Mouse (Mus musculus) hindbrain, embryonic 12.5 days (tissue): ENCODE measurements at regions not wholly inside any gene's neighbourhood (a gene's known extent, or its start where the extent isn't known, plus 50 kb on each side); places are given as distances from the start of the nearest gene placed in this dataset.

Experiments
- ATAC-seq: fragments of 200-750 bp; cut with Nextera tagmentation; 2 replicates; pipeline ENCODE4 v1.8.0; 2017; ENCODE audit warnings: moderate TSS enrichment; ENCODE audit not compliant: low FRiP score
- H3K27ac ChIP-seq: fragments of 300-500 bp; sonication (generic); 2 replicates; pipeline ENCODE4 v1.5.1; 2016; ENCODE audit warnings: mild to moderate bottlenecking
- H3K27me3 ChIP-seq: fragments of 300-500 bp; sonication (generic); 2 replicates; pipeline ENCODE4 v1.6.1; 2016; ENCODE audit warnings: mild to moderate bottlenecking
- H3K36me3 ChIP-seq: fragments of 300-500 bp; sonication (generic); 2 replicates; pipeline ENCODE4 v1.6.1; 2016; ENCODE audit warnings: mild to moderate bottlenecking
- H3K4me1 ChIP-seq: fragments of 300-500 bp; sonication (generic); 2 replicates; pipeline ENCODE4 v1.6.1; 2016
- H3K4me2 ChIP-seq: fragments of 300-500 bp; sonication (generic); replicated peaks from 2 replicates; pipeline ENCODE4 v1.6.1; 2016; ENCODE audit warnings: mild to moderate bottlenecking
- H3K4me3 ChIP-seq: fragments of 300-500 bp; sonication (generic); 2 replicates; pipeline ENCODE4 v1.5.1; 2016; ENCODE audit warnings: mild to moderate bottlenecking
- H3K9ac ChIP-seq: fragments of 300-500 bp; sonication (generic); 2 replicates; pipeline ENCODE4 v1.6.1; 2016; ENCODE audit warnings: mild to moderate bottlenecking, moderate library complexity
- H3K9me3 ChIP-seq: fragments of 300-500 bp; sonication (generic); replicated peaks from 2 replicates; pipeline ENCODE4 v1.6.1; 2016; ENCODE audit warnings: mild to moderate bottlenecking
- WGBS: fragments of 180-500 bp; shearing (Covaris S2); methylation state at CpG from one replicate; pipeline ENCODE4 v1.1.7; 2016; 5-methylcytosine and 5-hydroxymethylcytosine counted together

GRCm38 (mm10) chr17:9281891-9282290, 140.0 kb upstream of the Gm17728 start:
- 81% methylated on average over 5 of the region's 5 CpGs for WGBS
- Histone ChIP-seq H3K4me1 (0 out of 2 replicates have a peak, but pooled peaks cover 3% of the 10 kb centered on the region), H3K4me2 (no peak overlapping the region), H3K4me3 (no peak overlapping the region), H3K9me3 (no peaks in the 10 kb centered on the region), H3K36me3 (no peaks in the 10 kb centered on the region), H3K9ac (no peak overlapping the region), H3K27ac (no peak overlapping the region), H3K27me3 (no peaks in the 10 kb centered on the region)
- no peak for ATAC-seq

DNA sequence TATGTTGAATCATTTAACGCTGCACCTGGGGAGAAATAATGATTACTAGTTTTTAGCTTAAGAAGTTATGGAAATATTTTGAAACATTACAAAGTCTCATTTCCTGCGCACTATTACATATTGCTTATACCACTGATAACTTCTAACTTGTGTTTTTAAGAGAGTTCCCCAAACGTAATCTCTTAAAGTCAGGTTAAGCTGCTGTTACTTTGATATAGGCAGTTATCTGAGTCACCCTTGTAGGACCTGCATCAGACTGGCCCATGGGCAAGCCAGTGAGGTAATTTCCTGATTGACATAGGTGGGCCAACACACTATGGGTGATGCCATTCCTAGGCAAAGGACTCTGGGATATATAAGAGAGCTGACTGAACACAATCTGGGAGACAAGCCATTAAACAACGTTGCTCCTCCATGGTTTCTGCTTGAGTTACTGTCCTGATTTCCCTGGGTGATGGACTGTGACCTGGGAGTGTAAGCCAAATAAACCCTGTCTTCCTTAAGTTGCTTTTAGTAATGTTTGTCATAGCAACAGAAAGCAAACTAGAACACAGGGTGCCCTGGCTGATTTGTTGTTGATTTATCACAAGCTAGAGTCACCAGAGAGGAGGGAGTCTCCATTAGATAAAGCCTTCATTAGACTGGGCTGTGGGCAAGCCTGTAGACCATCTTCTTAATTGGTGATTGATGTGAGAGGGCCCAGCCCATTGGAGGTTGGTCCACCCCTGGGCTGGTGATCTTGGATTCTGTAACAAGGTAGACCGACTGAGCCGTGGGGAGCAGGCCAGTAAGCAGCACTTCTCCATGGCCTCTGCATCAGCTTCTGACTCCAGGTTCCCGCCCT, 139.3 kb upstream of the Gm17728 start:
- H3K4me3 ChIP-seq = no peak overlapping the region
- WGBS = 93% methylated on average over 7 of the region's 7 CpGs
- no peak overlapping the region for H3K9ac ChIP-seq
- ATAC-seq = no peak
- H3K9me3 ChIP-seq = no peaks in the 10 kb centered on the region
- H3K27ac ChIP-seq = no peak overlapping the region
- H3K4me2 ChIP-seq = no peak overlapping the region
- H3K36me3 ChIP-seq = no peaks in the 10 kb centered on the region
- no peaks in the 10 kb centered on the region for H3K27me3 ChIP-seq
- 0 out of 2 replicates have a peak, but pooled peaks cover 3% of the 10 kb centered on the region for H3K4me1 ChIP-seq

- no peak for ATAC-seq
- no peak overlapping the region for H3K4me2 ChIP-seq
- no peak overlapping the region for H3K27ac ChIP-seq
- no peak overlapping the region for H3K9ac ChIP-seq
- no peaks in the 10 kb centered on the region for H3K4me1 ChIP-seq
- H3K27me3 ChIP-seq = no peaks in the 10 kb centered on the region
- no peaks in the 10 kb centered on the region for H3K9me3 ChIP-seq
- 52% methylated on average over 5 of the region's 5 CpGs for WGBS
- H3K4me3 ChIP-seq = no peak overlapping the region
- no peaks in the 10 kb centered on the region for H3K36me3 ChIP-seq
Observed at GRCm38 (mm10) chr17:9286431-9286830, 135.4 kb upstream of the Gm17728 start.

DNA sequence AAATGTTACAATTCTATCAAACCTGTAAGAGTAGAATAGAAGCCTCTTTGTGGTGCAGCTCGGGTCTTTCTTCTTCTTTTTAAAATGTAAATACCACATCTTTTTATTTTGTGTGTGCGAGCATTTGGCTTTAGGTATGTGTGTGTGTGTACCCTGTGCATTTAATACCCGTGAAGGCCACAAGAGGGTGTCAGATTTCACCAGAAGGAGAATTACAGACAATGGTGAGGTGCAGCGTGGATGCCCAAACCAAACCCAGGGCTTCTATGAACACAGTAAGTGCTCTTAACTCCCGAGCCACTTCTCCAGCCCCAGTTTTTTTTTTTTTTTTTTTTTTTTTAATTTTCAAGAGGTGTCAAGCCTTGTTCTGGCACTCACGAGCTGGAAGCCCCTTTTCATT, 135.0 kb upstream of the Gm17728 start:
- Histone ChIP-seq H3K27ac (no peak overlapping the region), H3K9ac (no peak overlapping the region), H3K27me3 (no peaks in the 10 kb centered on the region), H3K4me1 (no peaks in the 10 kb centered on the region), H3K4me3 (no peak overlapping the region), H3K36me3 (no peaks in the 10 kb centered on the region), H3K9me3 (no peaks in the 10 kb centered on the region), H3K4me2 (no peak overlapping the region)
- WGBS = 67% methylated on average over 6 of the region's 6 CpGs
- no peak for ATAC-seq

DNA sequence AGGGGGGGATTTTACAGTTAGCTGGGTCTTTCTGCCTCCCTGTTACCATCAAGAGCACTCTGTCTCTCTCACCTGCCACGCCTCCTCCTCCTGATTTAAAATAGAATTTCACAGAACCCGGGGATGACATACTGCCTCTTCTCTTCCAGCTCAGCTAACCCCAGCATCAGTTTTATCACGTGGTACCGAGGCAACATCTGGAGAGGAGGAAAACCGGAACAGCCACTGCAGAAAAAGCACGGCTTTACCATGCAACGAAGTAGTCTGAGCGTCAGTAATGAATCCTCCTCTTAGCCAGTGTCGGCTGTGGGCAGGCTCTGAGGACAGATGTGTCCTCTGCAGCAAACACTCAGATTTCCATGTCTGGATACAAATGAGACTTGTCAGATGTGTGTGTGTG, 134.2 kb upstream of the Gm17728 start:
- H3K4me3 ChIP-seq = no peak overlapping the region
- H3K36me3 ChIP-seq = no peaks in the 10 kb centered on the region
- no peak overlapping the region for H3K4me2 ChIP-seq
- WGBS = 59% methylated on average over 9 of the region's 9 CpGs
- no peak overlapping the region for H3K27ac ChIP-seq
- ATAC-seq = no peak
- no peaks in the 10 kb centered on the region for H3K9me3 ChIP-seq
- no peak overlapping the region for H3K9ac ChIP-seq
- H3K4me1 ChIP-seq = no peaks in the 10 kb centered on the region
- H3K27me3 ChIP-seq = peaks cover 2% of the 10 kb centered on the region; the same call in 1 of the 2 replicates

GRCm38 (mm10) chr17:9291601-9292000, 130.3 kb upstream of the Gm17728 start:
- Histone ChIP-seq H3K4me2 (no peak overlapping the region), H3K27me3 (peaks cover 2% of the 10 kb centered on the region; the same call in 1 of the 2 replicates), H3K4me1 (no peaks in the 10 kb centered on the region), H3K36me3 (no peaks in the 10 kb centered on the region), H3K9me3 (no peaks in the 10 kb centered on the region), H3K9ac (no peak overlapping the region), H3K27ac (no peak overlapping the region), H3K4me3 (no peak overlapping the region)
- no peak for ATAC-seq
- 24% methylated on average over 4 of the region's 4 CpGs for WGBS

DNA sequence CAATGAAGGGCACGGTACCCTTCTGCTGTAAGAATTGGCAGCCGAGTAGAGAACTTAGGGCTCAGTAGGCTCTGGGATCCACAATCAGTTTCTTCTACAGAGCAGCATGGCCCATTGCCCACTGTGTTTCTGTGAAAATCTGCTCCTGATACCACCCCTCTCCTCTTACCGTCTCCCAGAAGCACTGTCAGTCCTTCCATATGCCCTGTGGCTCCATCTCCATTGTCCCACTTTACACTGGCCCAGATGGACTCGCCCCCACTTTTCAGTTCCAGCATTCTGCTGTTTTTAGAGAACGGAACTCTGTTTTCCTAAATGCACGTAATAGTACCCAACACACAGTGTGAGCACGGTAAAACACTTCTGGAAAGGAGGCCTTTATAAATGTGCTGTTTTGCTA, 129.6 kb upstream of the Gm17728 start:
- Histone ChIP-seq H3K27ac (no peak overlapping the region), H3K4me2 (no peak overlapping the region), H3K9ac (no peak overlapping the region), H3K36me3 (no peaks in the 10 kb centered on the region), H3K27me3 (peaks cover 2% of the 10 kb centered on the region; the same call in 1 of the 2 replicates), H3K9me3 (no peaks in the 10 kb centered on the region), H3K4me3 (no peak overlapping the region), H3K4me1 (no peaks in the 10 kb centered on the region)
- no peak for ATAC-seq
- WGBS = 85% methylated on average over 7 of the region's 7 CpGs

GRCm38 (mm10) chr17:9296371-9296770, 125.5 kb upstream of the Gm17728 start:
- Histone ChIP-seq H3K9me3 (no peaks in the 10 kb centered on the region), H3K4me1 (no peaks in the 10 kb centered on the region), H3K9ac (no peak overlapping the region), H3K4me2 (no peak overlapping the region), H3K27ac (no peak overlapping the region), H3K4me3 (no peak overlapping the region), H3K27me3 (peaks cover 2% of the 10 kb centered on the region; the same call in 1 of the 2 replicates), H3K36me3 (no peaks in the 10 kb centered on the region)
- no peak for ATAC-seq
- WGBS = 89% methylated on average over 1 of the region's 1 CpGs

DNA sequence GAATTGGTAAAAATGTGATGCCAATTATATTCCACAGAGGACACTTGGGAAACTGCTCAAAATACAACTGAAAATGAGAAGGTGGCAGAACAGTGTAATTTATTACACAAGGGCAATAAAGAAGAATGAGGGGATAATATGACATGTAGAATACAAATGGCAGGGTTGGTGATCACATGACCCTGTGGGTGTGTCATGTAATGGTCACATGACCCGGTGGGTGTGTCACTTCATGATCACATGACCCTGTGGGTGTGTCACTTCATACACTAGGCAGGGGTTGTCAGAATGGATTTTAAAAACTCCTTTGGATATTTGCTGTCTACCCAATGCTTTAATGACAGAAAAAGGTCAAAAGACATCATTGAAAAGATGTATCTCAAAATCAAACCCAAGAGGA, 123.6 kb upstream of the Gm17728 start:
- no peak overlapping the region for H3K4me2 ChIP-seq
- no peaks in the 10 kb centered on the region for H3K27me3 ChIP-seq
- H3K9me3 ChIP-seq = no peaks in the 10 kb centered on the region
- no peaks in the 10 kb centered on the region for H3K4me1 ChIP-seq
- H3K36me3 ChIP-seq = no peaks in the 10 kb centered on the region
- H3K9ac ChIP-seq = no peak overlapping the region
- H3K4me3 ChIP-seq = no peak overlapping the region
- WGBS = 96% methylated on average over 1 of the region's 1 CpGs
- no peak overlapping the region for H3K27ac ChIP-seq
- ATAC-seq = no peak

DNA sequence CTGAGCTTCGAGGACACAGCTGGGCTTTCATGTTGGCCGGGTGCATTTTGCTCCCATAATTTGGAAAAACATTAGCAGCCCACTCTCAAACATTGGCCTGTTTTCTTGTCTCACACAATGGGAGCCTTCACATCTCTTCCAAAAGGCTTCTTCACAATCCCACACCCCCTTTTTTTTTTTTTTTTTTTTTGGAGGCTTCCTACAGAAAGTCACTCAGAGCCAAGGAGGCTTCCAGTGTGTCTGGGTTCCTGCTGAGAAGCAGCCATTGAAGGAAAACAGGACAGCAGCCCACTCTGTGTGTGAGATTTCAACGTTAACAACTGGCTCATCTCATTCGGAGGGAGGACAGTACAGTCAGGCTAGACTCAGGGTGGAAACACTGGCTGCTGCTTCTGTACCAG, 120.8 kb upstream of the Gm17728 start:
- H3K9me3 ChIP-seq = no peaks in the 10 kb centered on the region
- H3K4me3 ChIP-seq = no peak overlapping the region
- H3K4me1 ChIP-seq = no peaks in the 10 kb centered on the region
- 31% methylated on average over 4 of the region's 4 CpGs for WGBS
- H3K9ac ChIP-seq = no peak overlapping the region
- H3K36me3 ChIP-seq = no peaks in the 10 kb centered on the region
- no peaks in the 10 kb centered on the region for H3K27me3 ChIP-seq
- H3K4me2 ChIP-seq = no peak overlapping the region
- no peak for ATAC-seq
- no peak overlapping the region for H3K27ac ChIP-seq

GRCm38 (mm10) chr17:9308507-9308906, 113.4 kb upstream of the Gm17728 start:
- ATAC-seq = no peak
- Histone ChIP-seq H3K27me3 (no peaks in the 10 kb centered on the region), H3K4me2 (no peak overlapping the region), H3K9me3 (no peaks in the 10 kb centered on the region), H3K9ac (no peak overlapping the region), H3K4me1 (no peaks in the 10 kb centered on the region), H3K27ac (no peak overlapping the region), H3K4me3 (no peak overlapping the region), H3K36me3 (no peaks in the 10 kb centered on the region)
- 56% methylated on average over 2 of the region's 2 CpGs for WGBS

DNA sequence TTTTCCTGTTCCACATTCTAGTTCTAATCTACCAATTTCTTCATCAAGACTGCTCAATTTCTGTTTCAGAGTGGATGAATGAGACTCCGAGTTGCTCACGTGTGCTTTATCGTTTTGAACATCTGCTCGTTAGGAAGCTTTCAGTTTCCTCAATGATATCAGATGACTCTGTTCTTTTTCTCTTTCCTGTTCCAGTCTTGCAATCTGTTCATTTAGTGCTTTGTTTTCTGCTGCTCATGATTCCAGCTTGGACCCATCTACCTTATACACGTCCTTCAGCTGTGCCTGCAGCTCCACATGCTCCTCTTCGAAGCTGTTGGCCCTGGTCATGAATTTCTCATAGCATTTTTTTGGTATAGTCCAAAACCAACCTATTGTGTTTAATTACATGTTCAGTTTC, 99.1 kb upstream of the Gm17728 start:
- Histone ChIP-seq H3K27me3 (no peaks in the 10 kb centered on the region), H3K27ac (no peak overlapping the region), H3K36me3 (no peaks in the 10 kb centered on the region), H3K4me3 (no peak overlapping the region), H3K4me1 (peaks cover 4% of the 10 kb centered on the region; the same call in 1 of the 2 replicates), H3K4me2 (no peak overlapping the region), H3K9ac (no peak overlapping the region), H3K9me3 (no peaks in the 10 kb centered on the region)
- no peak for ATAC-seq
- 87% methylated on average over 6 of the region's 6 CpGs for WGBS

DNA sequence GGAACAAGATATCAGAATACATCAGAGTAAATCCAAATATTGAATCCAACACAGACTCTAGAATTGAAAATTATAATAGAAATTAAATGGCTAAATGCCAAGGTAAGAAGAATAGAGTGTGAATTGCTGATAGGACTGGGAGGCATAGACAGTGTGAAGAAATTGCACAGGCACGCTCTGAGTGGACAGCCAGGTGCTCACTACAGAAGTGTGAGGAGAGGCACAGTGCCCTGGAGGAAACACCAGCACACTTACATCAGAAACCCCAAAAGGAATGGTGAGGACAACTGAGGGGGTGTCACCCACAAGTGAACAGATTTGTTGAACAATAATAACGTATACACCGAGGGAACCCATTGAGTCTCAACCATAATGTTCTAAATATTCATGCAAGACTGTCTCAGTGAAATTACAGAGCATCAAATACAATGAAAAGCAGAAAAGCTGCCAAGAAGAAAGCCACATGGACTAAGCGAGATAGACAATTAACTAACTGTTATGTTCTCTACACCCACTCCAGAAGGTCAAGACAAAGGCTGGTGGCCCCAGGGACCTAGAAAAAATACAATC, 92.9 kb upstream of the Gm17728 start:
- H3K4me1 ChIP-seq = peaks cover 4% of the 10 kb centered on the region; the same call in 1 of the 2 replicates
- WGBS = 80% methylated on average over 4 of the region's 4 CpGs
- H3K36me3 ChIP-seq = no peaks in the 10 kb centered on the region
- H3K9ac ChIP-seq = no peak overlapping the region
- no peak for ATAC-seq
- H3K27ac ChIP-seq = no peak overlapping the region
- no peak overlapping the region for H3K4me2 ChIP-seq
- H3K27me3 ChIP-seq = no peaks in the 10 kb centered on the region
- H3K9me3 ChIP-seq = no peaks in the 10 kb centered on the region
- no peak overlapping the region for H3K4me3 ChIP-seq
